Mouse (Mus musculus) brain, embryonic 14.5 days (tissue): Measurements from ENCODE around the gene Rhox4f. TPM values are rescaled to one million over a fixed set of nuclear protein-coding genes. Genes with fewer than 3 reads are reported as not detected.
A peak's percentile ranks its signal among the peaks of the same experiment; 100 is the strongest.
"Not testable (repeated sequence)": the region's sequence is repeated elsewhere in the genome, so short reads cannot be mapped to it uniquely, and the experiment has no call there.

Experiments
- DNase-seq: peaks from one replicate; pipeline ENCODE4 v3.0.0-alpha.2; 2011; ENCODE audit warnings: low read depth
- polyA plus RNA-seq: library from polyadenylated mRNA; depleted of rRNA; stranded (reverse); fragments of >200 nt; gene quantifications from 2 replicates; pipeline ENCODE4 v1.2.3, GENCODE M21; 2012; rRNA removed

Gene Rhox4f
- not detected in 2 replicates for polyA plus RNA-seq

DNA sequence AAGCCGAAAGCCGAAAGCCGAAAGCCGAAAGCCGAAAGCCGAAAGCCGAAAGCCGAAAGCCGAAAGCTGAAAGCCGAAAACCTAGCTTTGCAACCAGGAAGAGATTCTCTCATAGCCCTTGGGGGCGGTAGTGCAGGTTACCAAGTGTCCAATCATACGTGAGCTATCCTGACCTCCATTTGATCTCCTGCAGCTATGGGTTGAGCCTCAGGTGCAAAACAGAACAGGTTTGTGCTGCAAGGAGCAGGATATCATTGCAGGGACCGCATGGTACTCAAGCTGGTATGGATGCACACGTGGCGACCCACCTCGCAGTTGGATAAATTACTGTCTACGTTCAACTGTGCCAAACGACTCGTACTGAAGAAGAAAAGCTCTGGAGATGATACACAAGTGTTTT, at the start of gene Rhox4f:
TSS of gene Rhox4f (minus strand) at position 101 of the 400 bp plus-strand sequence.
- DNase-seq = not testable (repeated sequence)

DNA sequence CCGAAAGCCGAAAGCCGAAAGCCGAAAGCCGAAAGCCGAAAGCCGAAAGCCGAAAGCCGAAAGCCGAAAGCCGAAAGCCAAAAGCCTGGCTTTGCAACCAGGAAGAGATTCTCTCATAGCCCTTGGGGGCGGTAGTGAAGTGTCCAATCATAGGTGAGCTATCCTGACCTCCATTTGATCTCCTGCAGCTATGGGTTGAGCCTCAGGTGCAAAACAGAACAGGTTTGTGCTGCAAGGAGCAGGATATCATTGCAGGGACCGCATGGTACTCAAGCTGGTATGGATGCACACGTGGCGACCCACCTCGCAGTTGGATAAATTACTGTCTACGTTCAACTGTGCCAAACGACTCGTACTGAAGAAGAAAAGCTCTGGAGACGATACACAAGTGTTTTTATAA, 43.7 kb upstream of the Rhox4f start, which contains the start of gene Rhox4g:
TSS of gene Rhox4g (minus strand) at position 101 of the 400 bp plus-strand sequence.
- not testable (repeated sequence) for DNase-seq

DNA sequence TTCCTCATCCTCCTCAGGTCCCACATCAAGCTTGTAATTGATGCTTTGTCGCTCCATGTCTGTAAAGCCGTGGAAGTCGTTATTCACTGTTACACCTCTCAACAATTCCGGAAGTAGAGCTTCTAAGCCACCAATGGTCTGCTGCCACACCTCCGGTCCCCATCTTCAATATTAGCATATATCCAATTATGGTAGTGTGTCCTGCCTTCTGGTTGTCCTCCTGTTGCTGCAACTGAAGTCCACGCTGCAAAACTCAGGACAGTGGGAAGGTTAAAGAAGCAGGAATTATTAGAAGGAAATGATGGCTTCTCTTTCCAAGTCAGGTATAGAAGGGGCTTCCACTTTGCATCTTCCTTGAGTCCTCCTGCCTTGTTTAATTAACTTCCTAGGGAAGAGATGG, 35.9 kb upstream of the Rhox4f start, which contains the start of gene Rhox2g:
TSS of gene Rhox2g (minus strand) at position 101 of the 400 bp plus-strand sequence.
- not testable (repeated sequence) for DNase-seq

DNA sequence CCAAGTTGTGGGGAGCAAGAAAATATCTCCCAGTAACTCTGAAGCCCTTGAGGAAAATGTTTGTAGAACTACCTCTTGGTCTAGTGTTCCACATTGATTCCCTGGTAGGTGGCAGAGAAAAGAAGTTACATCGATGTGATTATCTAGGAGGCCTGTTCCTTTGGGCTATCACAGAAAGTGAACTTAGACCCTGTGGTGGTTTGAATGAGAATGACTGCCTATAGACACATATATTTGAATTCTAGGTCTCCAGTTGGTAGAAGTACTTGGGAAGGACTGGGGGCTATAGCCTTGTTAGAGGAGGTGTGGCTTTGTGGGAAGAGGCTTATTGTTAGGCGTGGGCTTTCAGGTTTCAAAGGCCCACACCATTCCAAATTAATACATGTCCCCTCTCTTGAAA, 21.0 kb upstream of the Rhox4f start, which contains the start of gene Rhox3g:
TSS of gene Rhox3g (minus strand) at position 101 of the 400 bp plus-strand sequence.
- DNase-seq = not testable (repeated sequence)

DNA sequence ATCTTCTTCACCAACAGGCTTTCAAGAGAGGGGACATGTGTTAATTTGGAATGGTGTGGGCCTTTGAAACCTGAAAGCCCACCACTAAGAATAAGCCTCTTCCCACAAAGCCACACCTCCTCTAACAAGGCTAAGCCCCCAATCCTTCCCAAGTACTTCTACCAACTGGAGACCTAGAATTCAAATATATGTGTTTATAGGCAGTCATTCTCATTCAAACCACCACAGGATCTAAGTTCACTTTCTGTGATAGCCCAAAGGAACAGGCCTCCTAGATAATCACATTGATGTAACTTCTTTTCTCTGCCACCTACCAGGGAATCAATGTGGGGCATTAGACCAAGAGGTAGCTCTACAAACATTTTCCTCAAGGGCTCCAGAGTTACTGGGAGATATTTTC, 26.8 kb downstream of the Rhox4f start, which contains the start of gene Rhox3f:
TSS of gene Rhox3f (plus strand) at position 301 of the 400 bp plus-strand sequence.
- not testable (repeated sequence) for DNase-seq

DNA sequence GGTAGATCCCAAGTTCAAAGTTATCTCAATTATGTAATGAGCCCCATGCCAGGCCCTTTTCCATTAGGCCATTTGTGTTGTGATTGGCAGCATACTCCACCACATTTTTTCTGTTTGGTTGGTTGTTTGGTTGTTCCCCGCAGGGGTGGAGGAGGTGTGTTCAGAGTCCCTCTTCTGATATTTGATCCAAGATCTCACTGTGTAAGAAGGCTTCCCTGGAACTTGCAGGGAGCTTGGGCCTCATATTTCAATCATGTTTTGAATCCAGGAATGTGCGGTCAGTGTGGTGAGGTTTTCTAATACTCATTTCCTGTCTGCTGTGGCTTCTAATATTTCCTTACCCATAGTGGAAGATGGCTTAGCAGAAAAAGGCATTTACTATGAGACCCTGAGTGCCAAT, 34.9 kb downstream of the Rhox4f start:
- peak; percentile 1 for DNase-seq

DNA sequence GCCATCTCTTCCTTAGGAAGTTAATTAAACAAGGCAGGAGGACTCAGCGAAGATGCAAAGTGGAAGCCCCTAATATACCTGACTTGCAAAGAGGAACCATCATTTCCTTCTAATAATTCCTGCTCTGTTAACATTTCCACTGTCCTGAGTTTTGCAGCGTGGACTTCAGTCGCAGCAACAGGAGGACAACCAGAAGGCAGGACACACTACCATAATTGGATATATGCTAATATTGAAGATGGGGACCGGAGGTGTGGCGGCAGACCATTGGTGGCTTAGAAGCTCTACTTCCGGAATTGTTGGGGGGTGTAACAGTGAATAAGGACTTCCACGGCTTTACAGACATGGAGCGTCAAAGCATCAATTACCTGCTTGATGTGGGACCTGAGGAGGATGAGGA, 36.4 kb downstream of the Rhox4f start, which contains the start of gene Rhox2f:
TSS of gene Rhox2f (plus strand) at position 301 of the 400 bp plus-strand sequence.
- DNase-seq = not testable (repeated sequence)

DNA sequence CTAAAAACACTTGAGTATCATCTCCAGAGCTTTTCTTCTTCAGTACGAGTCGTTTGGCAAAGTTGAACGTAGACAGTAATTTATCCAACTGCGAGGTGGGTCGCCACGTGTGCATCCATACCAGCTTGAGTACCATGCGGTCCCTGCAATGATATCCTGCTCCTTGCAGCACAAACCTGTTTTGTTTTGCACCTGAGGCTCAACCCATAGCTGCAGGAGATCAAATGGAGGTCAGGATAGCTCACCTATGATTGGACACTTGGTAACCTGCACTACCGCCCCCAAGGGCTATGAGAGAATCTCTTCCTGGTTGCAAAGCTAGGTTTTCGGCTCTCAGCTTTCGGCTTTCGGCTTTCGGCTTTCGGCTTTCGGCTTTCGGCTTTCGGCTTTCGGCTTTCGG, 50.4 kb downstream of the Rhox4f start, which contains the start of gene Rhox4e:
TSS of gene Rhox4e (plus strand) at position 301 of the 400 bp plus-strand sequence.
- DNase-seq = not testable (repeated sequence)

Other genes with a start within 250 kb of the Rhox4f start
- not detected in 2 replicates for gene Rhox3a2, start 227.7 kb downstream of the Rhox4f start, polyA plus RNA-seq
- gene Rhox4a2, start 216.9 kb downstream of the Rhox4f start, polyA plus RNA-seq = 0.10 and 0.30 TPM in 2 replicates
- gene Rhox2b, start 195.6 kb downstream of the Rhox4f start, polyA plus RNA-seq = not detected in 2 replicates
- 0.14 TPM in 1 of 2 replicates, not detected in the other for gene Rhox4b, start 175.2 kb downstream of the Rhox4f start, polyA plus RNA-seq
- not detected in 2 replicates for gene Rhox2c, start 154.0 kb downstream of the Rhox4f start, polyA plus RNA-seq
- not detected in 2 replicates for gene Rhox3c, start 149.1 kb downstream of the Rhox4f start, polyA plus RNA-seq
- not detected in 2 replicates for gene Rhox4c, start 127.4 kb downstream of the Rhox4f start, polyA plus RNA-seq
- gene Rhox2d, start 114.3 kb downstream of the Rhox4f start, polyA plus RNA-seq = not detected in 2 replicates
- not detected in 2 replicates for gene Rhox4d, start 93.3 kb downstream of the Rhox4f start, polyA plus RNA-seq
- not detected in 2 replicates for gene Rhox2e, start 77.3 kb downstream of the Rhox4f start, polyA plus RNA-seq
- gene Rhox3e, start 65.7 kb downstream of the Rhox4f start, polyA plus RNA-seq = not detected in 2 replicates
- not detected in 2 replicates for gene Rhox4e, start 50.3 kb downstream of the Rhox4f start, polyA plus RNA-seq
- not detected in 2 replicates for gene Rhox2f, start 36.3 kb downstream of the Rhox4f start, polyA plus RNA-seq
- gene Rhox3f, start 26.7 kb downstream of the Rhox4f start, polyA plus RNA-seq = not detected in 2 replicates
- not detected in 2 replicates for gene Rhox3g, start 20.9 kb upstream of the Rhox4f start, polyA plus RNA-seq
- not detected in 2 replicates for gene Rhox2g, start 35.8 kb upstream of the Rhox4f start, polyA plus RNA-seq
- gene Rhox4g, start 43.6 kb upstream of the Rhox4f start, polyA plus RNA-seq = not detected in 2 replicates
- not detected in 2 replicates for gene Rhox3h, start 61.1 kb upstream of the Rhox4f start, polyA plus RNA-seq
- not detected in 2 replicates for gene Rhox2h, start 65.6 kb upstream of the Rhox4f start, polyA plus RNA-seq
- gene Rhox5, start 197.1 kb upstream of the Rhox4f start, polyA plus RNA-seq = not detected in 2 replicates
- 0.06 and 0.14 TPM in 2 replicates for gene Rhox6, start 219.2 kb upstream of the Rhox4f start, polyA plus RNA-seq
- not detected in 2 replicates for gene Rhox7a, start 224.0 kb upstream of the Rhox4f start, polyA plus RNA-seq